Mouse (Mus musculus) stomach, postnatal 0 days (tissue): ENCODE measurements around the gene Ldlrad1.

ENCODE experiments used
- CTCF ChIP-seq: IDR thresholded peaks from 2 replicates; pipeline ENCODE4 v1.5.1; 2016; ENCODE audit warnings: antibody characterized with exemption, low read depth, mild to moderate bottlenecking, moderate library complexity
- EP300 ChIP-seq: optimal IDR thresholded peaks from 2 replicates; pipeline ENCODE3; 2016; ENCODE audit warnings: antibody characterized with exemption

DNA sequence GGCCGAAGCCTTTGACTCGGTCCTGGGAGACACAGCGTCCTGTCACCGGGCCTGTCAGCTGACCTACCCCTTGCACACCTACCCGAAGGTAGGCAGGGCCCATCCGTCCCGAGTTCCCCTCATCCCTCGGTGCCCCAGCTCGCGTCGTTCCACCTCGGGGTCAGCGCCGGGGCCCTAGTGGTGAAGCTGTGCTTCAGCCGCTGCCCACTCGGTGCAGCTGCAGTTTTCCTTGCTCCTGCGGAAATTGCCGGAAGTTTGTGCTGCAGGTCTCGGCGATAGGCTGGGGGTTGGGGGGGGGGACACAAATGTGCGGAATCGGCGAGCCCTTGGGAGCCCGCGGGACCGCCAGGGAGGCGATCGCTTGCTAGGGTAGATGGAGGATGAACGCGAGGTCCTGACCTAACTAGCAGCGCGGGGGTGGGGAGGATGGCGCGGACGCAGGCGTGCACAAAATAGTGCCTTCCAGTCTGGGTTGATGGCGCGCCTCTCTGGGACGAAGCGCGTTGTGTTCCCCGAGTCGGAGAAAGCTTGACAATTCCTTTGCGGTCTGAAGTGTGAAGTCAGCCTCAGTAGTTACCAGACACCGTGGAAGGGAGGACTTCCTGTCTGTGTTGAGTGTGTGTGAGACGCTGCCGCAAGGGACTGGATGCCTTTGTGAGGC is 30.0 kb upstream of the Ldlrad1 start, which contains the start of gene Tceanc2:
- TF ChIP-seq CTCF (peak; percentile 33), EP300 (peak; percentile 60)
